Mouse (Mus musculus): ENCODE measurements at regions not wholly inside any gene's neighbourhood (a gene's known extent, or its start where the extent isn't known, plus 50 kb on each side); places are given as distances from the start of the nearest gene placed in this dataset.

DNA sequence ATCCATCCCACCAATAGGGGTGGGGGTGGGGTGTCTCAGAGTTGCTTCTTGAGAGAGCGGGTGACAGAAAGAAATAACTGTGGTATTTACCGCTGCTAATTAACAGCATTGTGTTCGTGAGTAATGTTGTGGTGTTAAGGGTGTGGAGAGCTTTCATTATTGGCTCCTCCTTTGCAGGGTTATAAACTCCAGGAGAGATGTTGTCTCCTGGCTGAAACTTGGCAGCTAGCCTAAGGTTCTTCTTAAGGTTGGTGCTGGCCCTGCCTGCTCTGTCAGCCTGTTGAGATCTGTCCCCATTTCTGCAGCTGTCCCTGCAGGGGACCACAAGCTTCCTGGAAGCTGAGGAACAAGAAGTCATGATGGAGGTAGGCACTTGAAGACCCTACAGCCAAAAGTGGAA lies 120.6 kb downstream of the Sox9 start:
- TF ChIP-seq GATA1 (IDR thresholded peaks at IDR 0.05; ENCODE audit: borderline replicate concordance, low read length), result no peak
- TF ChIP-seq TAL1 (conservative IDR thresholded peaks at IDR 0.05; ENCODE audit: low read depth, low read length), result no peak
- no peak for TF ChIP-seq POLR2AphosphoS5 (IDR thresholded peaks at IDR 0.05; ENCODE audit: insufficient replicate concordance, low read depth, low read length)
- TF ChIP-seq CTCF (IDR thresholded peaks at IDR 0.05; ENCODE audit: low read depth, low read length), result no peak
- TF ChIP-seq GATA2 (IDR thresholded peaks at IDR 0.05; ENCODE audit: borderline replicate concordance, low read depth, low read length), result no peak
- ATAC-seq (ENCODE audit: extremely low read depth, insufficient number of reproducible peaks, low FRiP score, poor library complexity, severe bottlenecking) (no peak), DNase-seq (ENCODE audit: low spot score) (no peak)
- Histone ChIP-seq H3K36me3 (replicated peaks) (no peaks in the 10 kb centered on the region), H3K9me3 (replicated peaks) (peaks cover 62% of the 10 kb centered on the region), H3K27me3 (ENCODE audit: insufficient read depth, low read length) (no peaks in the 10 kb centered on the region), H3K4me3 (ENCODE audit: low read depth, low read length) (no peak overlapping the region), H3K4me1 (ENCODE audit: insufficient read depth, low read depth, low read length) (no peaks in the 10 kb centered on the region)

DNA sequence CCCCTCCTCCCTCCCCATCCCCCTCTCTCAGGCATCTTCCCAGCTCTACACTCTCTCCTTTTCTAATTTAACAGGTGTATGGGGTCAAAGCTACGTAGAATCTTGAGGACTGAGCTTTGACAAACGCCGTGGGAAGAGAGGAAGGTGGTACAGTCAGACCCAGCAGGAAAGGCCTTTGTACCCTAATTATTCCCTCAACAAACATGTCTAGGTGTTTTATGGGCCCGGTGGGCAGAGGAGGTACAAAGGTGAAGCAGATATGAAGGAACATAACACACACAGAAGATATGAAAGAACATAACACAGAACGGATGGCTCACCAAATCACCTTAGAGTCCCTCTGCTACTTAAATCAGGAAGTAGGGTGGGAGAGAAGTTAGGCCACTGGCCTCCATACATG lies 128.3 kb downstream of the Sox9 start:
- Histone ChIP-seq H3K9me3 (replicated peaks) (peaks cover 59% of the 10 kb centered on the region), H3K4me1 (ENCODE audit: insufficient read depth, low read depth, low read length) (no peaks in the 10 kb centered on the region), H3K4me3 (ENCODE audit: low read depth, low read length) (no peak overlapping the region), H3K27me3 (ENCODE audit: insufficient read depth, low read length) (no peaks in the 10 kb centered on the region), H3K36me3 (replicated peaks) (no peaks in the 10 kb centered on the region)
- no peak for ATAC-seq (ENCODE audit: extremely low read depth, insufficient number of reproducible peaks, low FRiP score, poor library complexity, severe bottlenecking)
- TF ChIP-seq GATA1 (IDR thresholded peaks at IDR 0.05; ENCODE audit: borderline replicate concordance, low read length) (no peak), CTCF (IDR thresholded peaks at IDR 0.05; ENCODE audit: low read depth, low read length) (no peak), GATA2 (IDR thresholded peaks at IDR 0.05; ENCODE audit: borderline replicate concordance, low read depth, low read length) (no peak), TAL1 (conservative IDR thresholded peaks at IDR 0.05; ENCODE audit: low read depth, low read length) (no peak), POLR2AphosphoS5 (IDR thresholded peaks at IDR 0.05; ENCODE audit: insufficient replicate concordance, low read depth, low read length) (no peak)
- no peak for DNase-seq (ENCODE audit: low spot score)

DNA sequence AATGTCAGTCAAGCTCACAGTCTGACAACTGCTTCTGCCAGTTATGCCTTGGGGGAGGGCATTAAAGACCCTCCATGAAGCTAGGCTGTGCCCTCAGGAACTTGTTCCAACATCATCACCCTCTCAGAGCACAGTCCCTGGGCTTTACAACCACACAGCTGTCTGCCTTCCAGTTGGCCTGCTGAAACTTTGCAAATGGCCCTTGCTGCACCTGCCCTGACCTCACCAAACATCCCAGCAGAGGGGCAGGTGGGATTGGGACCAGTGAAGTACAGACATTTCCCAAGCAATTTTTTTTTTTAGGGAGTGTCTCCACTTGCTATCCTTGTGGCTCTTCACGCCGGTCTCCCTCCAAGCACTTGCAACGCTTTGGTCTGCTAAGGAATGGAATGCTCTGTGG lies 130.9 kb downstream of the Sox9 start:
- H3K4me3 ChIP-seq (ENCODE audit: low read depth, low read length), result no peak overlapping the region
- TF ChIP-seq TAL1 (conservative IDR thresholded peaks at IDR 0.05; ENCODE audit: low read depth, low read length) (no peak), GATA1 (IDR thresholded peaks at IDR 0.05; ENCODE audit: borderline replicate concordance, low read length) (no peak), CTCF (IDR thresholded peaks at IDR 0.05; ENCODE audit: low read depth, low read length) (no peak), GATA2 (IDR thresholded peaks at IDR 0.05; ENCODE audit: borderline replicate concordance, low read depth, low read length) (no peak), POLR2AphosphoS5 (IDR thresholded peaks at IDR 0.05; ENCODE audit: insufficient replicate concordance, low read depth, low read length) (no peak)
- DNase-seq (ENCODE audit: low spot score), result no peak
- no peaks in the 10 kb centered on the region for H3K4me1 ChIP-seq (ENCODE audit: insufficient read depth, low read depth, low read length)
- peaks cover 60% of the 10 kb centered on the region for H3K9me3 ChIP-seq (replicated peaks)
- no peaks in the 10 kb centered on the region for H3K27me3 ChIP-seq (ENCODE audit: insufficient read depth, low read length)
- no peaks in the 10 kb centered on the region for H3K36me3 ChIP-seq (replicated peaks)
- no peak for ATAC-seq (ENCODE audit: extremely low read depth, insufficient number of reproducible peaks, low FRiP score, poor library complexity, severe bottlenecking)

DNA sequence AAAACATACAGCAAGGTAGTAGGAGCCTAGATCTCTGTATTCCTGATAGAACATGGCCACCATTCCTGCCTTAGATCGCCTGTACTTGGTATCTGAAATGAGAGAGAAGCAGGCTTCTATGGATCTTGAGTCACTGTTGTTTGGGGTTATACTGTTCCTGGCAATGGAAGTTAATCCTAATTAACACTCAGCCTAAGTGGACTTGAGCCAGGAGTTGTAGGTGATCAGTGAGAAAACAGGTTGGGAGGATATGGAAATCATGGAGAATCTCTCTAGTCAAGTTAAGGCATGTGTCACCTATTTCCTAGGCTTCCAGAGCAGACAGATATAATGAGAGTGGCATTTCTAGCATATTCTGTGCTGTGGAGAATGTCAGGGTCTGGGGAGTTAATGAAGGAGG lies 134.9 kb downstream of the Sox9 start:
- H3K9me3 ChIP-seq (replicated peaks), result peaks cover 63% of the 10 kb centered on the region
- ATAC-seq (ENCODE audit: extremely low read depth, insufficient number of reproducible peaks, low FRiP score, poor library complexity, severe bottlenecking) (no peak), DNase-seq (ENCODE audit: low spot score) (no peak)
- no peak overlapping the region for H3K4me3 ChIP-seq (ENCODE audit: low read depth, low read length)
- H3K27me3 ChIP-seq (ENCODE audit: insufficient read depth, low read length), result no peaks in the 10 kb centered on the region
- H3K36me3 ChIP-seq (replicated peaks), result no peaks in the 10 kb centered on the region
- TF ChIP-seq GATA1 (IDR thresholded peaks at IDR 0.05; ENCODE audit: borderline replicate concordance, low read length) (no peak), TAL1 (conservative IDR thresholded peaks at IDR 0.05; ENCODE audit: low read depth, low read length) (no peak), GATA2 (IDR thresholded peaks at IDR 0.05; ENCODE audit: borderline replicate concordance, low read depth, low read length) (no peak), CTCF (IDR thresholded peaks at IDR 0.05; ENCODE audit: low read depth, low read length) (no peak), POLR2AphosphoS5 (IDR thresholded peaks at IDR 0.05; ENCODE audit: insufficient replicate concordance, low read depth, low read length) (no peak)
- no peaks in the 10 kb centered on the region for H3K4me1 ChIP-seq (ENCODE audit: insufficient read depth, low read depth, low read length)

DNA sequence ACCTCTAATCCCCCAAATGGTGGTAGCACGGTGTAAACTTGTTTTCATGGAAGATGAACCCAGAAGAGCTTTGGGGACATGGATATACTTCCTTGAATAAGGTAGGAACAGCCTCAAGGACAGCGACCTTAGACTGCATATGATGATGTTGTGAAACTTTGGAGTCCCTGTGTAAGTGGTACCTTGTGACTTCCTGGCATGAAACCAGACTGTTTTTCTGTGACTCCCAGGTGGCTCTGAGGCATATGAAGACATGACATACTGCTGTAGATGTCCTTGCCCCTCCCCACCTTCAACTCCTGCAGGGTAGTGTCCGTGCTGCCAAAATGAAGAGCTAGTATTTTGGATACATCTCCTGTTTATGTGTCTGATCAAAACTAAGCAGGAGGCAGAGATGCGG lies 138.1 kb downstream of the Sox9 start:
- no peak for ATAC-seq (ENCODE audit: extremely low read depth, insufficient number of reproducible peaks, low FRiP score, poor library complexity, severe bottlenecking)
- peaks cover 53% of the 10 kb centered on the region for H3K9me3 ChIP-seq (replicated peaks)
- H3K27me3 ChIP-seq (ENCODE audit: insufficient read depth, low read length), result no peaks in the 10 kb centered on the region
- TF ChIP-seq GATA1 (IDR thresholded peaks at IDR 0.05; ENCODE audit: borderline replicate concordance, low read length) (no peak), POLR2AphosphoS5 (IDR thresholded peaks at IDR 0.05; ENCODE audit: insufficient replicate concordance, low read depth, low read length) (no peak), GATA2 (IDR thresholded peaks at IDR 0.05; ENCODE audit: borderline replicate concordance, low read depth, low read length) (no peak), TAL1 (conservative IDR thresholded peaks at IDR 0.05; ENCODE audit: low read depth, low read length) (no peak), CTCF (IDR thresholded peaks at IDR 0.05; ENCODE audit: low read depth, low read length) (no peak)
- H3K4me3 ChIP-seq (ENCODE audit: low read depth, low read length), result no peak overlapping the region
- no peaks in the 10 kb centered on the region for H3K36me3 ChIP-seq (replicated peaks)
- no peaks in the 10 kb centered on the region for H3K4me1 ChIP-seq (ENCODE audit: insufficient read depth, low read depth, low read length)
- DNase-seq (ENCODE audit: low spot score), result no peak

DNA sequence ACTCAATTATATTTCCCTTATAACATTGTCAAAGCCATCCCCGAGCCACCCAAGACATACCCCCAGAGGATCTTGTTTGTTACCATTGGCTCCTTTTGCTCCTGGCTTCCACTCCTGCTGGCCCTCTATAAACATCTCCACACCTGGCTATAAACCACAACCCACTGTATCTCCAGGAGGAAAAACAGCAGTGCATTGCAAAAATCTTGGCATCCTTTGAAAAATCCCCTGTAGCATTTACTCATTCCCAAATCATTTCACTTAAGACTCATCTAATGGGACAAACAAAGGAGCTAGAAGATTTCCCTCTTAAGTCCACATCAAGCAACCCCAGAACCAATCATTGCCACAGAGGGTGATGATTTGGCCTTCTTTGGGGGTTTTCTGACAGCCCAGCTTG lies 142.6 kb downstream of the Sox9 start:
- H3K4me1 ChIP-seq (ENCODE audit: insufficient read depth, low read depth, low read length), result no peaks in the 10 kb centered on the region
- DNase-seq (ENCODE audit: low spot score) (no peak), ATAC-seq (ENCODE audit: extremely low read depth, insufficient number of reproducible peaks, low FRiP score, poor library complexity, severe bottlenecking) (no peak)
- peaks cover 60% of the 10 kb centered on the region for H3K9me3 ChIP-seq (replicated peaks)
- TF ChIP-seq GATA1 (IDR thresholded peaks at IDR 0.05; ENCODE audit: borderline replicate concordance, low read length), result no peak
- TF ChIP-seq GATA2 (IDR thresholded peaks at IDR 0.05; ENCODE audit: borderline replicate concordance, low read depth, low read length), result no peak
- TF ChIP-seq CTCF (IDR thresholded peaks at IDR 0.05; ENCODE audit: low read depth, low read length), result no peak
- TF ChIP-seq TAL1 (conservative IDR thresholded peaks at IDR 0.05; ENCODE audit: low read depth, low read length), result no peak
- no peak for TF ChIP-seq POLR2AphosphoS5 (IDR thresholded peaks at IDR 0.05; ENCODE audit: insufficient replicate concordance, low read depth, low read length)
- no peaks in the 10 kb centered on the region for H3K36me3 ChIP-seq (replicated peaks)
- no peaks in the 10 kb centered on the region for H3K27me3 ChIP-seq (ENCODE audit: insufficient read depth, low read length)
- H3K4me3 ChIP-seq (ENCODE audit: low read depth, low read length), result no peak overlapping the region

All from G1E (cell line).